Mouse (Mus musculus): ENCODE measurements at regions not wholly inside any gene's neighbourhood (a gene's known extent, or its start where the extent isn't known, plus 50 kb on each side); places are given as distances from the start of the nearest gene placed in this dataset.

- 96% methylated on average over 5 of the region's 5 CpGs for WGBS
- Histone ChIP-seq H3K27me3 (ENCODE audit: control insufficient read depth, insufficient read depth, low read length) (no peaks in the 10 kb centered on the region), H3K36me3 (ENCODE audit: control insufficient read depth, insufficient read depth, low read length) (no peaks in the 10 kb centered on the region), H3K4me1 (replicated peaks; ENCODE audit: control insufficient read depth, insufficient read depth, low read length) (no peaks in the 10 kb centered on the region), H3K4me3 (ENCODE audit: control insufficient read depth, insufficient read depth, low read length) (no peak overlapping the region), H3K27ac (ENCODE audit: control insufficient read depth, insufficient read depth, low read length) (no peak overlapping the region)
- TF ChIP-seq CTCF (IDR thresholded peaks at IDR 0.05; ENCODE audit: borderline replicate concordance, control insufficient read depth, extremely low read depth, insufficient read depth, low read length, poor library complexity) (no peak), POLR2A (IDR thresholded peaks at IDR 0.05; ENCODE audit: control insufficient read depth, extremely low read depth, insufficient read depth, low read length, poor library complexity) (no peak)
- no peak for DNase-seq
Observed at GRCm38 (mm10) chr12:70708290-70708668, 117.0 kb upstream of the Frmd6 start.

- H3K4me1 ChIP-seq (replicated peaks; ENCODE audit: control insufficient read depth, insufficient read depth, low read length) = peaks cover 8% of the 10 kb centered on the region
- no peaks in the 10 kb centered on the region for H3K27me3 ChIP-seq (ENCODE audit: control insufficient read depth, insufficient read depth, low read length)
- H3K27ac ChIP-seq (ENCODE audit: control insufficient read depth, insufficient read depth, low read length) = no peak overlapping the region
- 94% methylated on average over 7 of the region's 7 CpGs for WGBS
- TF ChIP-seq POLR2A (IDR thresholded peaks at IDR 0.05; ENCODE audit: control insufficient read depth, extremely low read depth, insufficient read depth, low read length, poor library complexity) = no peak
- no peak for TF ChIP-seq CTCF (IDR thresholded peaks at IDR 0.05; ENCODE audit: borderline replicate concordance, control insufficient read depth, extremely low read depth, insufficient read depth, low read length, poor library complexity)
- no peak for DNase-seq
- H3K4me3 ChIP-seq (ENCODE audit: control insufficient read depth, insufficient read depth, low read length) = no peak overlapping the region
- no peaks in the 10 kb centered on the region for H3K36me3 ChIP-seq (ENCODE audit: control insufficient read depth, insufficient read depth, low read length)
Observed at GRCm38 (mm10) chr12:70710311-70710710, 115.0 kb upstream of the Frmd6 start.

GRCm38 (mm10) chr12:70711030-70711429, 114.3 kb upstream of the Frmd6 start:
- H3K36me3 ChIP-seq (ENCODE audit: control insufficient read depth, insufficient read depth, low read length) = no peaks in the 10 kb centered on the region
- H3K27ac ChIP-seq (ENCODE audit: control insufficient read depth, insufficient read depth, low read length) = no peak overlapping the region
- no peak for DNase-seq
- H3K27me3 ChIP-seq (ENCODE audit: control insufficient read depth, insufficient read depth, low read length) = no peaks in the 10 kb centered on the region
- TF ChIP-seq CTCF (IDR thresholded peaks at IDR 0.05; ENCODE audit: borderline replicate concordance, control insufficient read depth, extremely low read depth, insufficient read depth, low read length, poor library complexity) (no peak), POLR2A (IDR thresholded peaks at IDR 0.05; ENCODE audit: control insufficient read depth, extremely low read depth, insufficient read depth, low read length, poor library complexity) (no peak)
- no peak overlapping the region for H3K4me3 ChIP-seq (ENCODE audit: control insufficient read depth, insufficient read depth, low read length)
- peaks cover 8% of the 10 kb centered on the region for H3K4me1 ChIP-seq (replicated peaks; ENCODE audit: control insufficient read depth, insufficient read depth, low read length)
- WGBS = 77% methylated on average over 5 of the region's 5 CpGs

DNA sequence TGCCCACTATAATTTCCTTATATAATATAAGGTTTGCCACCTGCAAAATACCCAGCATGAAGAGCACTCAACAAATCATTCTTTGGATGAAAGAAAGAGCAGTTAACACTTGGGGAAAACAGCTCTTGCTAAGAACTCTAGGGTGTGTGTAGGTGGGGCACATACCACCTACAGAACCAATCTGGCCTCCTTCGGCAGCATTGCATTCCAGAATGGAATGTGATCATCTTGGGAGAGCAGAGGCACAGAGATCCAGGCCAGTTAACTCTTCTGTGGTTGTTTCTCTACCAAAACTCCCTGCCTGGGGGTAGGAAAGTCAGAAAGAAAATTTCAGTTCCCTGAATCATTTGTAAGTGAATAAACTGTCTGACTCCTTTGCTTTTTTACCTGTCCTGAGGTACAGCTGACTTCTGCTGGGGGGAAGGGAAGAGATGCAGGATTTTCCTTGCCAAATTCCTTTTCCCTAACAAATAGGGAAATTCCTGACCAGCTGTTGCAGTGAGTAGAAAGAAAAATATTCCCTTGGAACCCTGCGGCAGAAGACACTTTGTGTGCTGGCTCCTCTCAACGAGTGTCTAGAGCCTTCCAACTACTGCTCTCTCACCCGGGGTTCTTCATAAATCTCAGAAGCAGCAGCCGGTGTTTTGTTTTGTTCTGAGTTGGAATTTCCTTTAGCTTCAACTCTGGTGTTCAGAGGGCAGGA, 112.8 kb upstream of the Frmd6 start:
- peaks cover 8% of the 10 kb centered on the region for H3K4me1 ChIP-seq (replicated peaks; ENCODE audit: control insufficient read depth, insufficient read depth, low read length)
- DNase-seq = no peak
- no peaks in the 10 kb centered on the region for H3K36me3 ChIP-seq (ENCODE audit: control insufficient read depth, insufficient read depth, low read length)
- WGBS = 93% methylated on average over 5 of the region's 5 CpGs
- H3K4me3 ChIP-seq (ENCODE audit: control insufficient read depth, insufficient read depth, low read length) = no peak overlapping the region
- H3K27me3 ChIP-seq (ENCODE audit: control insufficient read depth, insufficient read depth, low read length) = no peaks in the 10 kb centered on the region
- TF ChIP-seq CTCF (IDR thresholded peaks at IDR 0.05; ENCODE audit: borderline replicate concordance, control insufficient read depth, extremely low read depth, insufficient read depth, low read length, poor library complexity) = no peak
- TF ChIP-seq POLR2A (IDR thresholded peaks at IDR 0.05; ENCODE audit: control insufficient read depth, extremely low read depth, insufficient read depth, low read length, poor library complexity) = no peak
- H3K27ac ChIP-seq (ENCODE audit: control insufficient read depth, insufficient read depth, low read length) = 0 out of 2 replicates have a peak overlapping the region, but pooled peaks have one; percentile 15

GRCm38 (mm10) chr12:70713499-70714280, 111.6 kb upstream of the Frmd6 start:
- WGBS = 30% methylated on average over 18 of the region's 18 CpGs
- H3K27me3 ChIP-seq (ENCODE audit: control insufficient read depth, insufficient read depth, low read length) = no peaks in the 10 kb centered on the region
- no peaks in the 10 kb centered on the region for H3K36me3 ChIP-seq (ENCODE audit: control insufficient read depth, insufficient read depth, low read length)
- H3K4me1 ChIP-seq (replicated peaks; ENCODE audit: control insufficient read depth, insufficient read depth, low read length) = peaks cover 8% of the 10 kb centered on the region
- TF ChIP-seq POLR2A (IDR thresholded peaks at IDR 0.05; ENCODE audit: control insufficient read depth, extremely low read depth, insufficient read depth, low read length, poor library complexity) (no peak), CTCF (IDR thresholded peaks at IDR 0.05; ENCODE audit: borderline replicate concordance, control insufficient read depth, extremely low read depth, insufficient read depth, low read length, poor library complexity) (no peak)
- no peak overlapping the region for H3K27ac ChIP-seq (ENCODE audit: control insufficient read depth, insufficient read depth, low read length)
- no peak for DNase-seq
- H3K4me3 ChIP-seq (ENCODE audit: control insufficient read depth, insufficient read depth, low read length) = no peak overlapping the region

GRCm38 (mm10) chr12:70714281-70714679, 111.0 kb upstream of the Frmd6 start:
- no peak overlapping the region for H3K27ac ChIP-seq (ENCODE audit: control insufficient read depth, insufficient read depth, low read length)

More at GRCm38 (mm10) chr12:70714281-70714679, 111.0 kb upstream of the Frmd6 start:
- peaks cover 8% of the 10 kb centered on the region for H3K4me1 ChIP-seq (replicated peaks; ENCODE audit: control insufficient read depth, insufficient read depth, low read length)
- H3K27me3 ChIP-seq (ENCODE audit: control insufficient read depth, insufficient read depth, low read length) = no peaks in the 10 kb centered on the region
- no peaks in the 10 kb centered on the region for H3K36me3 ChIP-seq (ENCODE audit: control insufficient read depth, insufficient read depth, low read length)
- DNase-seq = no peak
- no peak for TF ChIP-seq POLR2A (IDR thresholded peaks at IDR 0.05; ENCODE audit: control insufficient read depth, extremely low read depth, insufficient read depth, low read length, poor library complexity)
- no peak for TF ChIP-seq CTCF (IDR thresholded peaks at IDR 0.05; ENCODE audit: borderline replicate concordance, control insufficient read depth, extremely low read depth, insufficient read depth, low read length, poor library complexity)
- H3K4me3 ChIP-seq (ENCODE audit: control insufficient read depth, insufficient read depth, low read length) = no peak overlapping the region
- 92% methylated on average over 11 of the region's 11 CpGs for WGBS

All from thymus, adult 2 months (tissue).